Mouse (Mus musculus) adrenal gland, postnatal 10 days (tissue): ENCODE results near the gene Fam151b. TPM values are rescaled to one million over a fixed set of nuclear protein-coding genes. Genes with fewer than 3 reads are reported as not detected.

Experiments
- DNase-seq: peaks from one replicate; pipeline ENCODE4 v3.0.0; 2021; ENCODE audit warnings: mixed read lengths
- total RNA-seq, 2 experiments: library from RNA; stranded (reverse); gene quantifications; 2 replicates each; pipeline ENCODE4 v1.2.3; 2021

Gene Fam151b
- total RNA-seq, 2 experiments from 2014 or later: 4.8 to 6.2 TPM

GRCm38 (mm10) chr13:92419630-92420029, 64.2 kb downstream of the Fam151b start:
- DNase-seq: no peak

DNA sequence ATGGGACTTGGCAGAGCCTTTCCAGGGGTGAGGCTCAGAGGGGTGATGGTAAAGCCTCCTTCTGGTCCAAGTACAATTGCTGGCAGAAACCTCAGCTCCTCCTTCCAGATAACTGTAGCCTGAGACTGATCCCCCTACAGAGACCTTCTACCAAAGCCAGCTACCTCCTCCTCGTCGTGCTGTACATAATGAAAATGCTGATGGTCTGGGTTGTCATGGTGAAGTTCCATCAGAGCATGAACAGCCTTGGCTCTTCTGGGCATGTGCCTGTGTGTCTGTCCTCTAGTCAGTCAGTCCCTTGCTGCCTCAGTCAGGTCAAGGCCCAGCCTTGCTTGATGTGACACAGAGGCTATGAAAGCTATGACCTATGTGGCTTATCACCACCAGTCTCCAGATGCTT, 73.3 kb downstream of the Fam151b start:
- DNase-seq: peak; percentile 10

DNA sequence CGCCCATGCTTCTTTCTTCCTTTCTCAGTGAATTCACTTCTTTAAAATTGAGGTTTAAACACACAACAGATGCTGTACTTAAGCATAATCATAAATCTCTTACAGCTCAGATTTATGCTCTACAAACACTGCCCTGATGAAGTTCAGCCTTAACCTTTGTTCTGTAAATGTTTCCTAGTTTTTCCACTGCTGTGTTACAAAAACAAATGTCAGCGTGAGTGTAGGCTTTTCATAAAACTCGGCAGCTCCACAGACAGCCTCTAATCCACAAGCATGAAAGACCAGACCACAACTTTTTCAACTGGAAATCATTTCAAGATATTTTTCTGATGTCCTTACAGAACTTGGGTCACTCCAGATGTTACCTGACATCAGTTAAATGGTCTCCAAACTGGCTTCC, 80.3 kb downstream of the Fam151b start:
- DNase-seq: no peak

GRCm38 (mm10) chr13:92402063-92402462, 81.8 kb downstream of the Fam151b start:
- no peak for DNase-seq

Other genes starting within 250 kb of the Fam151b start
- gene Gm20379, start 178.0 kb downstream of the Fam151b start, total RNA-seq: not detected
- 1 to 10 TPM; 5.8 to 6.7 TPM for gene Dhfr, start 129.3 kb downstream of the Fam151b start, total RNA-seq
- 10 to 100 TPM; 17.5 to 29.2 TPM for gene Msh3, start 129.0 kb downstream of the Fam151b start, total RNA-seq
- gene Ankrd34b, start 58.1 kb downstream of the Fam151b start, total RNA-seq: under 1 TPM; 0.39 to 0.42 TPM
- gene Zfyve16, start 46.9 kb upstream of the Fam151b start, total RNA-seq: 10 to 100 TPM; 18.5 to 21.5 TPM
- gene Spz1, start 92.2 kb upstream of the Fam151b start, total RNA-seq: not detected
- 10 to 100 TPM; 47.6 to 50.4 TPM for gene Serinc5, start 127.1 kb upstream of the Fam151b start, total RNA-seq